Comparison of ENCODE assay signal across 17 mouse cellular contexts in genomic region chr3:105693327-105694080, GRCm38 (mm10). TPM values are rescaled to one million over a fixed set of nuclear protein-coding genes. Genes with fewer than 3 reads are reported as not detected.
DNase-seq lines count a peak whose midpoint lies in the region; ATAC-seq lines count a peak whose summit lies in the region.
"Had no signal": no experiment of that assay in that cellular context is flagged by ENCODE, and none has a peak within 500 bp of the region (broad histone marks: within the 10 kb centered on the region; RNA-seq: fewer than 3 reads in every experiment).

No protein-coding gene starts in this region.

- 0 out of 2 replicates have a peak overlapping the region, but pooled peaks have one; percentile 10 for H3K27ac ChIP-seq in heart, embryonic 10.5 days
- no peak overlapping the region for H3K27ac ChIP-seq in midbrain, embryonic 16.5 days (ENCODE audit: low read length)
- no peak overlapping the region for H3K27ac ChIP-seq in forebrain, embryonic 15.5 days (replicated peaks)
- H3K27ac ChIP-seq: embryonic facial prominence, embryonic 12.5 days; intestine, embryonic 15.5 days; limb, embryonic 15.5 days had no signal

- no peaks in the 10 kb centered on the region for H3K36me3 ChIP-seq in heart, embryonic 10.5 days
- no peaks in the 10 kb centered on the region for H3K36me3 ChIP-seq in midbrain, embryonic 16.5 days (ENCODE audit: control insufficient read depth, insufficient read depth, low read length)
- no peaks in the 10 kb centered on the region for H3K36me3 ChIP-seq in forebrain, embryonic 15.5 days
- H3K36me3 ChIP-seq: embryonic facial prominence, embryonic 12.5 days; heart, embryonic 12.5 days; intestine, embryonic 15.5 days; limb, embryonic 15.5 days had no signal

- H3K4me2 ChIP-seq in midbrain, embryonic 16.5 days (ENCODE audit: low read length): no peak overlapping the region
- no peak overlapping the region for H3K4me2 ChIP-seq in forebrain, embryonic 15.5 days (replicated peaks)
- H3K4me2 ChIP-seq: embryonic facial prominence, embryonic 12.5 days; heart, embryonic 12.5 days; intestine, embryonic 15.5 days; limb, embryonic 15.5 days; lung, embryonic 14.5 days had no signal

- H3K9me3 ChIP-seq in heart, embryonic 10.5 days: no peaks in the 10 kb centered on the region
- no peaks in the 10 kb centered on the region for H3K9me3 ChIP-seq in midbrain, embryonic 16.5 days (replicated peaks; ENCODE audit: control insufficient read depth, low read length, poor library complexity, severe bottlenecking)
- H3K9me3 ChIP-seq in forebrain, embryonic 15.5 days: no peaks in the 10 kb centered on the region
- H3K9me3 ChIP-seq: embryonic facial prominence, embryonic 12.5 days; heart, embryonic 12.5 days; intestine, embryonic 15.5 days; limb, embryonic 15.5 days had no signal

- ATAC-seq in frontal cortex, adult (ENCODE audit: low TSS enrichment): peak; percentile 81
- ATAC-seq in midbrain, embryonic 16.5 days: no peak
- ATAC-seq in forebrain, embryonic 15.5 days (replicated peaks): no peak
- ATAC-seq: intestine, embryonic 15.5 days had no signal

- no peak for DNase-seq in heart, embryonic 10.5 days (ENCODE audit: low spot score)
- DNase-seq in heart, postnatal 14 days: no peak
- peak; percentile 81 to 88 for DNase-seq in left cerebral cortex, adult 18-20 months (ENCODE audit: low spot score in 2 of 2)
- peak; percentile 79 to 89 for DNase-seq in right cerebral cortex, postnatal 10 days (ENCODE audit: low spot score in 2 of 2)
- DNase-seq: adrenal gland, adult 8-10 months; B cell, adult 2 months; kidney, postnatal 36 days; lung, embryonic 14.5 days; thymus, postnatal 25 days had no signal

- intact Hi-C loops in heart, postnatal 14 days (cut with DNase I): no loop called here

- peaks cover 16% of the 10 kb centered on the region for H3K27me3 ChIP-seq in heart, embryonic 10.5 days (ENCODE audit: insufficient read depth, poor library complexity, severe bottlenecking)
- no peaks in the 10 kb centered on the region for H3K27me3 ChIP-seq in midbrain, embryonic 16.5 days (ENCODE audit: control insufficient read depth, insufficient read depth, low read depth, low read length)
- no peaks in the 10 kb centered on the region for H3K27me3 ChIP-seq in forebrain, embryonic 15.5 days

- no peak overlapping the region for H3K4me3 ChIP-seq in heart, embryonic 10.5 days
- no peak overlapping the region for H3K4me3 ChIP-seq in midbrain, embryonic 16.5 days (ENCODE audit: low read depth, low read length)
- no peak overlapping the region for H3K4me3 ChIP-seq in forebrain, embryonic 15.5 days
- H3K4me3 ChIP-seq: embryonic facial prominence, embryonic 12.5 days; heart, embryonic 12.5 days; intestine, embryonic 15.5 days; limb, embryonic 15.5 days had no signal

- no peak overlapping the region for H3K9ac ChIP-seq in midbrain, embryonic 16.5 days (ENCODE audit: low read depth, low read length)
- no peak overlapping the region for H3K9ac ChIP-seq in forebrain, embryonic 15.5 days (replicated peaks)
- H3K9ac ChIP-seq: embryonic facial prominence, embryonic 12.5 days; heart, embryonic 12.5 days; intestine, embryonic 15.5 days; limb, embryonic 15.5 days; lung, embryonic 14.5 days had no signal

- WGBS in heart, embryonic 10.5 days: 57% methylated on average over 14 of the region's 14 CpGs
- WGBS in midbrain, embryonic 16.5 days: 77% methylated on average over 14 of the region's 14 CpGs
- 82% methylated on average over 14 of the region's 14 CpGs for WGBS in forebrain, embryonic 15.5 days

- peaks cover 47% of the 10 kb centered on the region for H3K4me1 ChIP-seq in heart, embryonic 10.5 days
- peaks cover 16% of the 10 kb centered on the region for H3K4me1 ChIP-seq in midbrain, embryonic 16.5 days (ENCODE audit: control insufficient read depth, insufficient read depth, low read length)
- peaks cover 19% of the 10 kb centered on the region for H3K4me1 ChIP-seq in forebrain, embryonic 15.5 days

RNA-seq across cellular contexts. Expression of gene Ddx20, which starts 6.1 kb away (rescaled TPM):
- 30.5 and 37.2 TPM in 2 replicates for polyA plus RNA-seq in heart, embryonic 10.5 days (2016; fragmentation: Nextera tagmentation; extraction: Ambion mirVana)
- total RNA-seq in heart, postnatal 14 days (2021): 10 to 100 TPM; 11.2 to 12.7 TPM
- 10 to 100 TPM; 12.6 to 14.4 TPM for total RNA-seq in left cerebral cortex, adult 18-20 months (2021)
- polyA plus RNA-seq in midbrain, embryonic 16.5 days (2015; fragmentation: Nextera tagmentation; extraction: Ambion mirVana): 24.6 and 27.1 TPM in 2 replicates
- polyA plus RNA-seq in forebrain, embryonic 15.5 days (2015; fragmentation: Nextera tagmentation; extraction: Ambion mirVana): 31.6 and 33.6 TPM in 2 replicates

RNA-seq across cellular contexts. Expression of gene Inka2, which starts 10.9 kb away (rescaled TPM):
- 1.5 and 2.4 TPM in 2 replicates for polyA plus RNA-seq in heart, embryonic 10.5 days (2016; fragmentation: Nextera tagmentation; extraction: Ambion mirVana)
- 10 to 100 TPM; 35.5 to 37.7 TPM for total RNA-seq in heart, postnatal 14 days (2021)
- 100 to 1,000 TPM; 106 to 114 TPM for total RNA-seq in left cerebral cortex, adult 18-20 months (2021)
- polyA plus RNA-seq in midbrain, embryonic 16.5 days (2015; fragmentation: Nextera tagmentation; extraction: Ambion mirVana): 5.5 and 7.0 TPM in 2 replicates
- polyA plus RNA-seq in forebrain, embryonic 15.5 days (2015; fragmentation: Nextera tagmentation; extraction: Ambion mirVana): 3.1 and 3.3 TPM in 2 replicates
- total RNA-seq: monocyte, adult 5-6 weeks had no signal

Comparison
In these comparisons a context has a peak if more than half of its experiments do, and no peak if none do; other contexts are left out.
1. DNase-seq: peak in left cerebral cortex, adult 18-20 months (2 of 2) and right cerebral cortex, postnatal 10 days (2 of 2); none in heart, embryonic 10.5 days (single experiment) and heart, postnatal 14 days (0 of 2).